Mouse (Mus musculus): ENCODE results near the gene Rnf225. TPM values are rescaled to one million over a fixed set of nuclear protein-coding genes. Genes with fewer than 3 reads are reported as not detected.
A peak's percentile ranks its signal among the peaks of the same experiment; 100 is the strongest.

Gene Rnf225
- total and polyA plus RNA-seq, 3 experiments = 0.89 to 2.3 TPM; not detected in 1

- no peak for TF ChIP-seq USF2 (IDR thresholded peaks at IDR 0.05; ENCODE audit: borderline replicate concordance in 1 of 2, insufficient read depth in 1 of 2, low read depth in 1 of 2, low read length in 2 of 2)
- no peak for TF ChIP-seq MEF2A (IDR thresholded peaks at IDR 0.05; ENCODE audit: extremely low read depth, insufficient replicate concordance, low read depth, low read length, poor library complexity, severe bottlenecking)
- TF ChIP-seq NELFE (IDR thresholded peaks at IDR 0.05; ENCODE audit: low read depth, low read length) = peak; percentile 54
- 0 out of 2 replicates have a peak, but pooled peaks have one; percentile 60 for TF ChIP-seq TBP (IDR thresholded peaks at IDR 0.05; ENCODE audit: low read depth, low read length)
- no peak for TF ChIP-seq RAD21 (IDR thresholded peaks at IDR 0.05; ENCODE audit: low read depth, low read length)
- TF ChIP-seq RCOR1 (IDR thresholded peaks at IDR 0.05; ENCODE audit: low read depth, low read length) = no peak
- no peak for TF ChIP-seq USF1 (IDR thresholded peaks at IDR 0.05; ENCODE audit: low read depth, low read length)
- TF ChIP-seq ZC3H11A (IDR thresholded peaks at IDR 0.05; ENCODE audit: low read depth, low read length) = no peak
Measured at GRCm38 (mm10) chr7:12949032-12949871, 22.0 kb downstream of the Rnf225 start (continued).

GRCm38 (mm10) chr7:12949872-12950229 lies 22.6 kb downstream of the Rnf225 start:
- H3K4me3 ChIP-seq (ENCODE audit: control insufficient read depth in 1 of 2, insufficient read depth in 1 of 2, low read depth in 2 of 2, low read length in 2 of 2) = peak overlapping the region; percentile 55 to 80
- peaks cover 0 to 4% of the 10 kb centered on the region in 2 experiments; a peak in 2 of 4 replicates for H3K36me3 ChIP-seq (ENCODE audit: control insufficient read depth in 1 of 2, insufficient read depth in 2 of 2, low read length in 2 of 2)
- H3K27ac ChIP-seq (ENCODE audit: control insufficient read depth, low read depth, low read length) = peak overlapping the region; percentile 68
- peaks cover 0 to 14% of the 10 kb centered on the region in 2 experiments; a peak in 2 of 4 replicates for H3K4me1 ChIP-seq (ENCODE audit: control insufficient read depth in 1 of 2, insufficient read depth in 2 of 2, low read length in 2 of 2)
- H3K9me3 ChIP-seq (replicated peaks; ENCODE audit: insufficient read depth, low read length) = no peaks in the 10 kb centered on the region
- TF ChIP-seq USF1 (IDR thresholded peaks at IDR 0.05; ENCODE audit: low read depth, low read length) (no peak), BHLHE40 (IDR thresholded peaks at IDR 0.05; ENCODE audit: borderline replicate concordance, low read depth, low read length) (no peak), TCF12 (IDR thresholded peaks at IDR 0.05; ENCODE audit: low read depth, low read length) (no peak), JUND (IDR thresholded peaks at IDR 0.05; ENCODE audit: low read depth, low read length) (no peak), NELFE (IDR thresholded peaks at IDR 0.05; ENCODE audit: low read depth, low read length) (no peak), POLR2AphosphoS2 (IDR thresholded peaks at IDR 0.05; ENCODE audit: low read length) (no peak), MYC (IDR thresholded peaks at IDR 0.05; ENCODE audit: low read depth, low read length) (no peak; the same call in 1 of the 2 replicates), CHD2 (IDR thresholded peaks at IDR 0.05; ENCODE audit: low read length) (no peak), MXI1 (IDR thresholded peaks at IDR 0.05; ENCODE audit: low read depth, low read length) (no peak), GATA1 (IDR thresholded peaks at IDR 0.05; ENCODE audit: low read depth, low read length) (no peak), CTCF (IDR thresholded peaks at IDR 0.05 in 2 of 3, conservative IDR thresholded peaks at IDR 0.05 in 1 of 3; ENCODE audit: control insufficient read depth in 1 of 3, insufficient read depth in 1 of 3, low read depth in 2 of 3, low read length in 3 of 3, poor library complexity in 1 of 3, severe bottlenecking in 1 of 3) (no peak), CHD1 (IDR thresholded peaks at IDR 0.05; ENCODE audit: low read depth, low read length) (no peak), USF2 (IDR thresholded peaks at IDR 0.05; ENCODE audit: borderline replicate concordance in 1 of 2, insufficient read depth in 1 of 2, low read depth in 1 of 2, low read length in 2 of 2) (no peak), KAT2A (conservative IDR thresholded peaks at IDR 0.05; ENCODE audit: low read depth, low read length) (no peak), MAFK (IDR thresholded peaks at IDR 0.05; ENCODE audit: borderline replicate concordance, low read depth, low read length) (no peak), HCFC1 (IDR thresholded peaks at IDR 0.05; ENCODE audit: low read depth, low read length) (no peak), ELF1 (IDR thresholded peaks at IDR 0.05; ENCODE audit: low read depth, low read length) (no peak), ZKSCAN1 (IDR thresholded peaks at IDR 0.05; ENCODE audit: low read depth, low read length) (no peak), MAX (IDR thresholded peaks at IDR 0.05; ENCODE audit: low read length) (no peak)
- no peak for DNase-seq (ENCODE audit: low read depth, low spot score)
- H3K9ac ChIP-seq (ENCODE audit: control insufficient read depth, low read depth, low read length, poor library complexity, severe bottlenecking) = peak overlapping the region; percentile 83
- H3K79me2 ChIP-seq (ENCODE audit: control insufficient read depth, insufficient read depth, low read length, poor library complexity) = no peaks in the 10 kb centered on the region; the same call in 1 of the 2 replicates
- no peaks in the 10 kb centered on the region; a peak in 1 of 4 replicates for H3K27me3 ChIP-seq (ENCODE audit: control insufficient read depth in 1 of 2, insufficient read depth in 2 of 2, low read length in 2 of 2)
